Mouse (Mus musculus) midbrain, embryonic 11.5 days (tissue): Measurements from ENCODE around the gene Vasp. TPM values are rescaled to one million over a fixed set of nuclear protein-coding genes. Genes with fewer than 3 reads are reported as not detected.

Experiments
- ATAC-seq: fragments of 200-750 bp; cut with Nextera tagmentation; 2 replicates; pipeline ENCODE4 v1.8.0; 2017; ENCODE audit warnings: moderate TSS enrichment, moderate library complexity; ENCODE audit not compliant: low FRiP score
- DNase-seq: peaks from one replicate; pipeline ENCODE4 v3.0.0; 2015; ENCODE audit warnings: low spot score; ENCODE audit errors: missing footprints
- H3K27ac ChIP-seq: fragments of 300-500 bp; sonication (generic); 2 replicates; pipeline ENCODE4 v1.5.1; 2014; ENCODE audit warnings: low read depth, low read length
- H3K27me3 ChIP-seq: fragments of 300-500 bp; sonication (generic); 2 replicates; pipeline ENCODE4 v1.6.1; 2014; ENCODE audit warnings: mild to moderate bottlenecking, low read length, moderate library complexity, mixed read lengths; ENCODE audit not compliant: control insufficient read depth, insufficient read depth
- H3K36me3 ChIP-seq: fragments of 300-500 bp; sonication (generic); 2 replicates; pipeline ENCODE4 v1.6.1; 2014; ENCODE audit warnings: mild to moderate bottlenecking, low read length, moderate library complexity, mixed read lengths; ENCODE audit not compliant: control insufficient read depth, insufficient read depth
- H3K4me1 ChIP-seq: fragments of 300-500 bp; sonication (generic); 2 replicates; pipeline ENCODE4 v1.6.1; 2014; ENCODE audit warnings: low read length; ENCODE audit not compliant: control insufficient read depth, insufficient read depth
- H3K4me2 ChIP-seq: fragments of 300-500 bp; sonication (generic); 2 replicates; pipeline ENCODE4 v1.6.1; 2014; ENCODE audit warnings: mild to moderate bottlenecking, moderate library complexity
- H3K4me3 ChIP-seq: fragments of 300-500 bp; sonication (generic); 2 replicates; pipeline ENCODE4 v1.5.1; 2014; ENCODE audit warnings: low read depth, low read length
- H3K9ac ChIP-seq: fragments of 300-500 bp; sonication (generic); 2 replicates; pipeline ENCODE4 v1.6.1; 2014; ENCODE audit warnings: low read length
- H3K9me3 ChIP-seq: fragments of 300-500 bp; sonication (generic); 2 replicates; pipeline ENCODE4 v1.6.1; 2016; ENCODE audit warnings: low read length; ENCODE audit not compliant: control insufficient read depth
- WGBS: fragments of 180-500 bp; shearing (Covaris S2); extraction: QIAGEN DNeasy Blood & Tissue Kit; methylation state at CpG from one replicate; pipeline ENCODE4 v1.1.7; 2014; 5-methylcytosine and 5-hydroxymethylcytosine counted together
- polyA plus RNA-seq: library from polyadenylated mRNA; unstranded; fragments of >200 nt; fragmentation: Nextera tagmentation; extraction: Ambion mirVana; gene quantifications from 2 replicates; pipeline ENCODE4 v1.2.1, GENCODE M21; 2014

Gene Vasp
- polyA plus RNA-seq, 1 experiment from 2014 or later = 46.0 TPM

DNA sequence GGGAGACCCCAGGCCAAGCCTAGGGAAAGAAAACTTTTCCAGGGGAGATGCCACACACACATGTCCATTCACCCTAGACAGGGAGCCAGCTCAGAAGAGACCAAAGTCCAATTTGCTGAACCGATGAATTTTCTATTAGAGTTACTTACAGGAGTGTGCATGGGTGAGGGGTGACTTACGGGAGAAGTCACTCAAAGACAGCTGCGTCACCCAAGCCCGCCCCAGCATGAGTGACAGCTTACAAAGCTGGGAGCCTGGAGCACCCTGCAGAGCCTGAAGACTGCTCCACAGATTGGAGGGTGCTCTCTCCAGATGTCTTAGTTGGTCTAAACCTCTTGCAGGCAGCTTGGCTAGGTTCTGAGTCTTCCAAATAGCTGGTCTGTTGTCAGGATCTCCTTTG, 40.4 kb upstream of the Vasp start:
- no peak overlapping the region; the same call in 1 of the 2 replicates for H3K9ac ChIP-seq
- peak; percentile 80 for DNase-seq
- WGBS = 37% methylated on average over 4 of the region's 4 CpGs
- H3K4me3 ChIP-seq = no peak overlapping the region
- H3K4me1 ChIP-seq = peaks cover 21% of the 10 kb centered on the region
- no peak overlapping the region for H3K4me2 ChIP-seq
- ATAC-seq = no peak
- no peaks in the 10 kb centered on the region for H3K36me3 ChIP-seq
- no peak overlapping the region for H3K27ac ChIP-seq
- no peaks in the 10 kb centered on the region for H3K9me3 ChIP-seq
- peaks cover 7% of the 10 kb centered on the region for H3K27me3 ChIP-seq

DNA sequence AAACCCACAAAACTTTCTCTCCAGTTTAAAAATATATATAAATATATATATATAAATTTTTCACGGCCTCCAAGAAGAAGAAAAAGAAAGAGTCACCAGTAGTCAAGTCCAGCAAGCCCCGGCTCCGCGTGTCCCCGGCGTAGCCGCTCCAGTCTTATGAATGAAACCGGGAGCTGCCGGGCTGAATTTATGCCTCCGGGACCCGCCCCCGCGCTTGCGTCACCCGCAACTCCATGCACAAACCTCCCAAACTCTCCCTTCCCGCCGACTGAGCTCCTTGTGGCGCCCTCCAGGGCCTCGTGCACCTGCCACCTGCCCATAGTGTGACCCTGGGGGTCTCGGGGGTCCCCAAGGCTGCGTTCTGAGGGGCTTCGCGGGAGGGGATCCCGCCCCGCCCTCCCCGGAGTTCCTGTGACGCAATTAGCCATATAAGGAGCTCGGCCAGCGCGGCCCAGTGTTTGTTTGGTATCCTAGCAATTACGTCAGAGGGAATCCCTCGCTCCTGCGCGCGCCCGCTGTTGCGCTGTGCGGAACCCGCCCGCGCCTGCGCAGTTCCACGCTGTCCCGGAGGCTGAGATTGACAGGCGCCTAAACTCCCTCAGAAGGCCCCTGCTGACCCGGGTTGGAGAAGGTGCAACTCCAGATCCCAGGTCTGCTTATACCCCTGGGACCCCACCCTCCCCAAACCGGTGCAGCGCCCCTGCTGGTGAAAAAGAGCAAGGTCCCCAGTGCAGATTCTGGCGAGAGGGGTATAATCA, 38.4 kb upstream of the Vasp start, which contains the start of gene Fosb:
Gene Fosb, minus strand, starts transcription at position 168 of the 758 bp plus-strand sequence.
- H3K4me1 ChIP-seq = peaks cover 18% of the 10 kb centered on the region
- no peak within 1 kb of the TSS for H3K27ac ChIP-seq
- no peaks in the 10 kb centered on the region for H3K36me3 ChIP-seq
- peak within 1 kb of the TSS; percentile 61 for H3K4me3 ChIP-seq
- H3K4me2 ChIP-seq = peak within 1 kb of the TSS; percentile 73
- under 1% methylated on average over 49 of the region's 49 CpGs for WGBS
- ATAC-seq = peak; percentile 86
- peaks cover 26% of the 10 kb centered on the region for H3K27me3 ChIP-seq
- no peaks in the 10 kb centered on the region for H3K9me3 ChIP-seq
- H3K9ac ChIP-seq = peak within 1 kb of the TSS; percentile 49
- peak; percentile 100 for DNase-seq

DNA sequence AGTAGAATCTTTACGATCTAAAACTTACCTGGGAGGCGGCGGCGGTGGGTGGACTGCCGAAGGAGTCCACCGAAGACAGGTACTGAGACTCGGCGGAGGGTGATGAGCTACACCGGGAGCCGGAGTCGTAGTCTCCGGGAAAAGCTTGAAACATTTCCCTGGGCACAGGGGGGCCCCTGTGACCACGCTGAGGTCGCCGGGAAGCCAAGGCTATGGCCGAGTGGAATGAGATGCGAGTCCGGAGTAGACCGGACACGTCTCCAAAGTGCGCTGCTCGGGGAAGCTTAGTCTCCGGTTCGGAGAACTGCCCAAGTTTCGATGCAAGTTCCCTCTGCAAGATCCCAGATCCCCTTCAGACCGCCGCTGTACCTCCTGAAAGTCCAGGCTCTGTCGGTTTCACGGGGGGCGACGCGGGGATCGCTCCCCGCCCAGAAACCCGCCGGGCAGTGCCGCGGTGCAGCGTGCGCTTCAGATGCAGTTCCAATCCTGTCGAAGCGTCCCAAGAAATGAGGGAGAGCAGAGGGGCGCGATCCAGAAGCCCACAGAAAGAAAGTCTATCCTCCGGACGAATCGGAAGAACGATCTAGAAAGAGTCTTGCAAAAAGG, 37.8 kb upstream of the Vasp start:
- H3K27ac ChIP-seq = no peak overlapping the region
- H3K4me3 ChIP-seq = peak overlapping the region; percentile 61
- peak overlapping the region; percentile 28 for H3K9ac ChIP-seq
- peak; percentile 91 for DNase-seq
- H3K4me1 ChIP-seq = peaks cover 24% of the 10 kb centered on the region
- H3K9me3 ChIP-seq = no peaks in the 10 kb centered on the region
- no peaks in the 10 kb centered on the region for H3K36me3 ChIP-seq
- H3K4me2 ChIP-seq = peak overlapping the region; percentile 73
- WGBS = 1% methylated on average over 48 of the region's 48 CpGs
- ATAC-seq = no peak
- H3K27me3 ChIP-seq = peaks cover 33% of the 10 kb centered on the region

DNA sequence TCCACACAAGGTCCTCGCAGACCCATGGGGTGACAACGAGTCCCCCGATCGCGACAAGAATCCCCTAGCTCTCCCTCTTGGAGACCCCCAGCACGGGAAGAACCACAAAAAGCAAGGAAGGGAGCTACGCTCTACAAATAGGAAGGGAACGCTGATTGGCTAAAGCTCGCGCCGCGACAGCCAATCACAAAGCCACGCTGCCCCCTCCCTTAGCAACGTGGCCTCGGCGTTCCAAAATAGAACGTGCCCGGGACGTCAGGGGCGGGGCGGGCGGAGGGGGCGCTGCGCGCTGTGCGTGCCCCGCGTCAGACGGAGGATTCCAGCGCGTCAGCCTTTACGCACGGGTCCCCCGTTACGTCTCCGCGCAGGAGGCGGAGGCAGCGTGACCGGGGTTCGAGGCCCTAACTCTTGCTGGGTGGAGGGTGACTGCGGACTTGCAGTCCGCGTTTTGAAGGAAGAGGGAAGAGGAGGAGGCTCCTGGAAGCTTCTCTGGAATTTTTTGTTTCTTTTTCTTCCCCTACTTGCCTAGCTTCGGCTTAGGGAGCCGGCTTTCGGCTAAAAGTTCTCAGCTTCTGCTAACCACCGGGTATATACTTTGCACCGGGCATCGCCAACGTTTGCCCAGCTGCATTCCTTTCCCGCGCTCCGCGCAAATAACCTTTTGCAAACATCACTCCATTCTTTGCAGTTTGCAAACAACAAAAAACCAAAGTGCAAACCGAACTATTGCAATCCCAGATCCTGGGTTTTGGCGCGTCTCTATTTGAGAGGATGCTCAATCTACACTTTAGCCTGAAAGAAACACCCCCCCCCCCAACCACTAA, 37.0 kb upstream of the Vasp start:
- H3K4me3 ChIP-seq = peak overlapping the region; percentile 61
- peak overlapping the region; percentile 73 for H3K4me2 ChIP-seq
- H3K27ac ChIP-seq = no peak overlapping the region; the same call in 1 of the 2 replicates
- H3K9ac ChIP-seq = peak overlapping the region; percentile 49; the same call in 1 of the 2 replicates
- WGBS = under 1% methylated on average over 58 of the region's 58 CpGs
- DNase-seq (peak; percentile 99), ATAC-seq (peak; percentile 80)
- H3K9me3 ChIP-seq = no peaks in the 10 kb centered on the region
- H3K36me3 ChIP-seq = no peaks in the 10 kb centered on the region
- peaks cover 40% of the 10 kb centered on the region for H3K27me3 ChIP-seq
- H3K4me1 ChIP-seq = peaks cover 25% of the 10 kb centered on the region

DNA sequence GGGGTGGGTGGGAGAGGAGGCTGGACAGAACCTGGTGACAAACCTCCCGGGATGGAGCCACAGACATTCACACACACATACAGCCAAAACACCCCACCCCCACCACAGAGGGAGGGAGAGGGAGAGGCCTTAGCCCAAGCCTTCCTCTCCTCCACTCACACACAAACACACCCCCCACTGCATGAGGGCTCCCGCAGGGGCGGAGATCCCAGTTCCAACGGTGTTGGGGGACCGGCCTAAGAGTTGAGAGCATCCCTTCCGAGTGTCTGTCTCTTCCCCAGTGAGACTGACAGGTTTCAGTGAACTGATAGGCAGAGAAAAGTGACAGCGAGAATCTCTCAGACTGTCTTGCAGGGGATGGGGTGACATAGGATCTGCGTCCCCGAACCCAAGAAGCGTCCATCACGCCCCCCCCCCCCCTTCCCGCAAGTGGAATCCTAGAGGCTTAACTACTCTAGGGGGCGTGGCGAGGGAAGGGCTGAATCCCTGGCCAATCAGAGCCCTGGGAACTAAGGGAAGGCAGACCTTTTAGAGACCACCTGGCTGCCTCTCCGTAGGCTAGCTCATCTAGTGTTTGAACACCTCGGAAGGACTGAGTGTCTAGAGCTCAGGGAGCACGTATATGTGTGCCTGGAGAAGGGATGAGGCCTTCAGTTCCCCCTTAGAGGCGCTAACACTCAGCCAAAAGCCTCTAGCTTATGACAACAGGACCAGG, 36.3 kb upstream of the Vasp start:
- H3K4me2 ChIP-seq = peak overlapping the region; percentile 73
- peak overlapping the region; percentile 61 for H3K4me3 ChIP-seq
- WGBS = 3% methylated on average over 17 of the region's 18 CpGs
- ATAC-seq (peak; percentile 53), DNase-seq (no peak)
- peak overlapping the region; percentile 28; the same call in 1 of the 2 replicates for H3K9ac ChIP-seq
- no peak overlapping the region; the same call in 1 of the 2 replicates for H3K27ac ChIP-seq
- peaks cover 25% of the 10 kb centered on the region for H3K4me1 ChIP-seq
- H3K36me3 ChIP-seq = no peaks in the 10 kb centered on the region
- H3K9me3 ChIP-seq = no peaks in the 10 kb centered on the region
- peaks cover 46% of the 10 kb centered on the region for H3K27me3 ChIP-seq

DNA sequence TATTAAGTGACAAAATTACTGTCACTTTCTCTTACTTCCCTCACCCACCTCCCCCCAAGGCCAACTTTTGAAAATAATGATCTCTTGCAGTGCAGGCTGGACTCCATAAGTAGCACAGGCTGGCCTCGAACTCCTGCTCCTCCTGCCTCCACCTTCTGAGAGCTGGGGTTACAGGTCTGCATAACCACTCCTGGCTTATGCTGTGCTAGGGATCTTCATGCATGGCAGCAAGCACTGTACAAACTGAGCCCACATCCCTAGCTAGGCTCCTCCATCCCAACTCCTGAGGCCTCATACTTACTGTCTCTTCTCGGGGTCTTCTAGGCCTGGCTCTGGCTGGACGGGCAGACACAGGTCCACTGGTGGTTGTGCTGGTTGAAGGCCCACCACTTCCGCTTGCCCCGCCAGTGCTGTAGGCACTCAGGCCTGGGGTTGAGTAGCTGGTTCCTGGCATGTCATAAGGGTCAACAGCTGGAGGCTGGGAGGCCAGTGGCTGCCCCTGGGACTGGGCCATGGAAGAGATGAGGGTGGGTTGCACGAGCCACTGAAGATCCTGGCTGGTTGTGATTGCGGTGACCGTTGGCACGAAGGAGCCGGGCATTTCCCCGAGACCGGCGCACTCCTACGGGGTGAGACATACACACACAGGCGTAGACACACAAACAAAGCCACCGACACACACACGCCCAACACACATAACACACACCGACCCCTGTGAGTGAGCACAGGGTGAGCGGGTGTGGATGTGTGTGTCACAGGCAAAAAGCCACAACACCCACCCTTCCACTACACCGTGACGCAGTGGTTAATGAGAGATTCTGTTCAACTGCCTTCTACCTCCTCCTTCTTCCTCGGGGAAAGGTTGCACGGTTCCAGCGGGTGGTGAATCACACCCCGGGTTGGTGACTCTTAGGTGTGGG, 35.5 kb upstream of the Vasp start:
- WGBS = 64% methylated on average over 25 of the region's 25 CpGs
- peak; percentile 69 for DNase-seq
- H3K9me3 ChIP-seq = no peaks in the 10 kb centered on the region
- no peaks in the 10 kb centered on the region for H3K36me3 ChIP-seq
- peaks cover 50% of the 10 kb centered on the region for H3K27me3 ChIP-seq
- H3K27ac ChIP-seq = no peak overlapping the region
- H3K4me3 ChIP-seq = no peak overlapping the region
- H3K4me1 ChIP-seq = peaks cover 26% of the 10 kb centered on the region
- H3K9ac ChIP-seq = no peak overlapping the region
- no peak overlapping the region for H3K4me2 ChIP-seq
- no peak for ATAC-seq

DNA sequence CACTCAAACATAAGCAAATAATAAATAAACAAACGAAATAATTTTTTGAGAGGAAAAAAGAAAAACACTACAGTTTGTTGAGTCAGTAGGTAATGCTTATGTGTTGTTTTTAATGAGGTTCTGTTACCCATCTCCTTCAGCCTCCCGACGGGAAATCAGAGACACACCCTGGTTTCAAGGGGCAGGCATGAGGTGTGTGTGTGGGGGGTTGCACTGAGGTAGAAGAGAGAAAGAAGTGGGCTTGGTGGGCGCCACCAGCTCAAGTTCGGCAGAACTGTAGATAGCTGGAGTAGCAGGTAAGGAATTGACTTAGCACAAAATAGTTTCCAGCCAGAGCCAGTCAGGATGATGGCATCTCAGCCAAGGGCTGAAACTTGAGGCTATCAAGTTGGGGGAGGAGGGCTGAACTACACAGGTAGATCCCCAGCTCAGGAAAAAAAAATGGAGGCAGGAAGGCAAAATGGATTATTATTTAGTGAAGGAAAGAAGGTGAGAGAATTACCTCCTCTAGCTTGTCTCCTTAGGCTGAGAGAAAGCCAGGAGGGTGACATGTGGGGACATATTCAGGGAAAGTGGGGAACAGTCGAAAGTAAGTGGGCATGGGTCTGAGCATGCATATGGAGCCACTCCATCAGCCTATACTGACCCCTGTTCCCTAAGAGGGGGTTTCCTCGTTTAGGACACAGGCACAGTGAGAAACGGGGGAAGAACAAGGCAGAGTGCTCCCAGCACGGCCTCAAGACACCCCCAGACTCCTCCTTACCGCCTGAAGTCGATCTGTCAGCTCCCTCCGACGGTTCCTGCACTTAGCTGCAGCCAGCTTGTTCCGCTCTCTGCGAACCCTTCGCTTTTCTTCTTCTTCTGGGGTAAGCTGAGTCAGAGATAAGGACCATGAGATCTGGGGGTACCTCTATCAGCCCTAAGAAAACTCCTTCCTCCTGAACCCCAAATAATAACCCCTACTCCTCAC, 34.5 kb upstream of the Vasp start:
- H3K4me1 ChIP-seq = peaks cover 30% of the 10 kb centered on the region
- H3K4me3 ChIP-seq = no peak overlapping the region
- ATAC-seq = no peak
- H3K4me2 ChIP-seq = no peak overlapping the region
- H3K27me3 ChIP-seq = peaks cover 56% of the 10 kb centered on the region
- no peak overlapping the region for H3K9ac ChIP-seq
- WGBS = 54% methylated on average over 16 of the region's 16 CpGs
- peak; percentile 73 for DNase-seq
- no peaks in the 10 kb centered on the region for H3K9me3 ChIP-seq
- H3K27ac ChIP-seq = no peak overlapping the region
- H3K36me3 ChIP-seq = no peaks in the 10 kb centered on the region
